Mouse (Mus musculus): Measurements from ENCODE around the gene Pgm1. TPM values are rescaled to one million over a fixed set of nuclear protein-coding genes. Genes with fewer than 3 reads are reported as not detected.
A peak's percentile ranks its signal among the peaks of the same experiment; 100 is the strongest.

Pgm1 gene
- total RNA-seq, 2 experiments from 2014 or later, result 498 to 511 TPM

- no peak for DNase-seq (ENCODE audit: low spot score in 2 of 2)
These were observed 24.7 kb downstream of the Pgm1 start for GRCm38 (mm10) chr4:99953904-99954303.

GRCm38 (mm10) chr4:99955396-99955795 is 26.2 kb downstream of the Pgm1 start:
- DNase-seq (ENCODE audit: low spot score in 2 of 2), result no peak

- DNase-seq (ENCODE audit: low spot score in 2 of 2), result no peak
These were observed 28.0 kb downstream of the Pgm1 start for GRCm38 (mm10) chr4:99957186-99957585.

- no peak for DNase-seq (ENCODE audit: low spot score in 2 of 2)
These were observed 29.0 kb downstream of the Pgm1 start for GRCm38 (mm10) chr4:99958084-99958815.

- no peak for DNase-seq (ENCODE audit: low spot score in 2 of 2)
These were observed 30.1 kb downstream of the Pgm1 start for GRCm38 (mm10) chr4:99959308-99959707.

- DNase-seq (ENCODE audit: low spot score in 2 of 2), result no peak
These were observed 37.3 kb downstream of the Pgm1 start for GRCm38 (mm10) chr4:99966555-99966954.

GRCm38 (mm10) chr4:99969328-99969727 is 40.1 kb downstream of the Pgm1 start:
- DNase-seq (ENCODE audit: low spot score in 2 of 2), result peak in 1 of 2 experiments; percentile 35

- no peak for DNase-seq (ENCODE audit: low spot score in 2 of 2)
These were observed 40.9 kb downstream of the Pgm1 start for GRCm38 (mm10) chr4:99970097-99970496.

- no peak for DNase-seq (ENCODE audit: low spot score in 2 of 2)
These were observed 43.7 kb downstream of the Pgm1 start for GRCm38 (mm10) chr4:99972886-99973285.

- DNase-seq (ENCODE audit: low spot score in 2 of 2), result no peak
These were observed 44.7 kb downstream of the Pgm1 start for GRCm38 (mm10) chr4:99973931-99974330.

GRCm38 (mm10) chr4:99974375-99974774 is 45.2 kb downstream of the Pgm1 start:
- peak in 1 of 2 experiments; percentile 33 for DNase-seq (ENCODE audit: low spot score in 2 of 2)

GRCm38 (mm10) chr4:99979326-99979725 is 50.1 kb downstream of the Pgm1 start:
- peak in 1 of 2 experiments; percentile 26 for DNase-seq (ENCODE audit: low spot score in 2 of 2)

- DNase-seq (ENCODE audit: low spot score in 2 of 2), result no peak
These were observed 52.0 kb downstream of the Pgm1 start for GRCm38 (mm10) chr4:99981216-99981615.

- no peak for DNase-seq (ENCODE audit: low spot score in 2 of 2)
These were observed 54.6 kb downstream of the Pgm1 start for GRCm38 (mm10) chr4:99983652-99984368.

- no peak for DNase-seq (ENCODE audit: low spot score in 2 of 2)
These were observed 55.1 kb downstream of the Pgm1 start for GRCm38 (mm10) chr4:99984369-99984752.

- no peak for DNase-seq (ENCODE audit: low spot score in 2 of 2)
These were observed 55.9 kb downstream of the Pgm1 start for GRCm38 (mm10) chr4:99985086-99985485.

- DNase-seq (ENCODE audit: low spot score in 2 of 2), result no peak
These were observed 56.4 kb downstream of the Pgm1 start for GRCm38 (mm10) chr4:99985631-99986030.

- DNase-seq (ENCODE audit: low spot score in 2 of 2), result no peak
These were observed 57.4 kb downstream of the Pgm1 start for GRCm38 (mm10) chr4:99986609-99987008.

GRCm38 (mm10) chr4:99988771-99989170 is 59.6 kb downstream of the Pgm1 start:
- DNase-seq (ENCODE audit: low spot score in 2 of 2), result peak in 1 of 2 experiments; percentile 34

GRCm38 (mm10) chr4:100000971-100001370 is 71.8 kb downstream of the Pgm1 start:
- DNase-seq (ENCODE audit: low spot score in 2 of 2), result no peak

GRCm38 (mm10) chr4:100001806-100002205 is 72.6 kb downstream of the Pgm1 start:
- no peak for DNase-seq (ENCODE audit: low spot score in 2 of 2)

GRCm38 (mm10) chr4:100007721-100008120 is 78.5 kb downstream of the Pgm1 start:
- DNase-seq (ENCODE audit: low spot score in 2 of 2), result no peak

All from gastrocnemius, postnatal 4 days (tissue).